Mouse (Mus musculus) cerebellum, adult (tissue): ENCODE results near the gene 2900092C05Rik.

Experiments
- ATAC-seq: cut with Nextera tagmentation; 2 replicates; pipeline ENCODE4 v1.9.2; 2017; ENCODE audit warnings: mild to moderate bottlenecking, moderate library complexity, mixed read lengths; ENCODE audit not compliant: insufficient number of reproducible peaks, low FRiP score, low TSS enrichment

Gene 2900092C05Rik

DNA sequence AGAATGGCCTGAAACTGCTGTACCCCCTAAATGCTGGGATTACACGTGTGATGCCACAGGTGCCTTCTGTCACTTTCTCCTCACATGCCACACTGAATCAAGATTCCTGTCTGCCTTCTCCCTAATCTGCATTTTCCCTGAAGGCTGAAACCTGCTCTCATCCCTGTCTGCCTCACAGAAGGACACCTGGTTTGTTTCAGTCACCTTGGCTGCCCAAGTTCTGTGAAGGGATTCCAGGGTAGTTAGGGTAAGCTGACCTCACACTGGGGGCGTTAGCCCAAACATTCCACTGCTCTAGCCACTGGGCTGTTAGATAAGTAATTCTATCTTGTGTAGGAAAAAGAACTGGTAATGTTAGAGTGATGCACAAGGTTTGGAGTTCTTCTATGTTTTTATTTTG lies at the start of gene 2900092C05Rik:
Gene 2900092C05Rik, plus strand, starts transcription at position 301 of the 400 bp plus-strand sequence.
- no peak for ATAC-seq

DNA sequence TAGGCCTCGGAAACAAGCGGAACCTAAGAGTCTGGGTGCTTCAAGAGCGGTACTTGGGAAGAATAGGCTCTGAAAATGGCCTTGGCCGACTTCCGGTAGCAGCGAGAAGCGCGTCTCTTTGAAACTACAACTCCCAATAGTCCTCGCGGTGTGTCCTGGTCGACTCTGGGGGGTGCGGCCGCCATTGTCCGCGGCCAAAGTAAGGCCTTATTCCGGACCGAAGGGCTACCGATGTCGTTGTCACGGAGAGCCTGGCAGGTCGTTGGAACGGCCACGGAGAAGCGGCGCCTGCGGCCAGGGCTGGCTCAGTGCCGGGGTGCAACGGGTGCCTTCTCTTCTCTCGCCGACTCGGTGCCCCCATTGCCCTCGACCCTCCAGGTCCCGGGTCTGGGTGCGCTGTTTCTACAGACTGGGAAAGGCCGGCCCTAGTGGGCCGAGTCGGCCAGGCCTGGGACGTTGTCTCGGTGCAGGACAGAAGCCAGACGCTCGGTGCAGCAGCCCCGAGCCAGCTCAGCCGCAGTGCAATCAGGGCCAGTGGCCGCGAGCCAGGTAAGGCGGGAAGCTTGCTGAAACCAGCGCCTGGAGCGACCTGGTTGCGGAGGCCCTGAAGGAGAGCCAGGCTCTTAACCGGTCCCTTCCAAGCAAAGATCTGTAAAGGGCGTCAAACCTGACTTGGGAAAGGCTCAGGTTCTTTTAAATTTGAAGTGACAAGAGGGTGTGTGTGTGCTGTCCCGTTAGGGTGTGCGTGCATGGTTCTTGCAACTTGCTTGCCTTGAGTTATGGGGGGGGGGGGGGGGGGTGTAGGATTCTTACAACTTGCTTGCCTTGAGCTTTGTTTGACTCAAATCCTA lies 33.9 kb upstream of the 2900092C05Rik start, which contains the start of gene Zfp606:
Gene Zfp606, plus strand, starts transcription at position 136 of the 851 bp plus-strand sequence.
- ATAC-seq = peak; percentile 98

GRCm38 (mm10) chr7:12479009-12479346 lies 33.3 kb upstream of the 2900092C05Rik start:
- ATAC-seq = no peak

DNA sequence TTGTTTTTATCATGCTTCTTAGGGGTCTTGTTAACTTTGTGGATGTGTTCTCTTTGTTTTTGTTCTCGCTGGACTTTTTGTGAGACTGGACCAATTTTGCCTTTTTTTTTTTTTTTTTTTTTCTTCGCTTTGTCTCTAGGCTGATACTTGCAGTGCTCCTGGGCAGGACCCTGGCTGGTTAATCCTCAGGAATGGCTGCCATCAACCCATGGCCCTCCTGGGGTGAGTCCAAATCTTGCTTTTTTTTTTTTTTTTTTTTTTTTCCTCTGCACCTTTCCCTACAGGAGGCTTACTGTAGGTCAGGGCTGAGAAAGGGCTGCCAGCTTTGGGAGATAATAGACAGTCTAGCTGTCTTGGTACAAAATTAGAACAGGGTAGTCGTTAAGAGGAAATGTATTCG lies 32.8 kb upstream of the 2900092C05Rik start:
- ATAC-seq = no peak

DNA sequence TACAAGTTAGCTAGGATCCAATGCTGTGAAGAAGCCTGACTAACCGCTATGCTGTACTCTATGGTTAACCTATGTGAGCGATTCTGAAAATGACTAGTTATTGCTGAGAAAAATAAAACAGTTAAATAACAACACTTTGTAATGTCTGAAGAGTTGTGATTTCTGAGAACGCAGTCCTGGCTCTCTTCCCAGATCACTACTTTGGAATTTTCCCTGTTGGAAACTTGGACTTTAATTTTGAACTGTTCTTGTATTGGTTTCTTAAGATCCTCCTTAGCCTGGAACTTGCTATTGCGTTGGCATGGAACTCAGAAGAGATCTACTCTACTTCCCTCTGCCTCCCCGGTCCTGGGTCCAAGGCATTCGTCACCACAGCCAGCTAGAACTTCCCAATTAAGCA lies 28.5 kb upstream of the 2900092C05Rik start:
- no peak for ATAC-seq

DNA sequence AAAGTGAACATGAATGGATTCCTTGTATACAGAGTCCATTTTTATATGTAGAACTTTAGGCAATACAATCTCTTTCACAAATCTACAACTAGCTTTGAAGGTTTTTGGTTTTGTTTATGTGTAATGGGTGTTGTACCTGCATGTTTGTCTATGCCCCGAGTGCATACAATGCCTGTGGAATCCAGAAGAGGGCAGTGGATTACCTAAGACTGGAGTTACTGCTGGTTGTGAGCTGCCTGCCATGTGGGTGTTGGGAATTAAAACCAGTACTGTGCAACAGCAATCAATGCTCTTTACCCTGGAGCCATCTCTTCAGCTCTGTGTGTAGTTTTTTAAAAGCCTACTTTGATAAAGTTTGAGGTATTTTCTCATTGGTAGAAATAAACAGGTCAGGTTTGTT lies 26.4 kb upstream of the 2900092C05Rik start:
- ATAC-seq = no peak

DNA sequence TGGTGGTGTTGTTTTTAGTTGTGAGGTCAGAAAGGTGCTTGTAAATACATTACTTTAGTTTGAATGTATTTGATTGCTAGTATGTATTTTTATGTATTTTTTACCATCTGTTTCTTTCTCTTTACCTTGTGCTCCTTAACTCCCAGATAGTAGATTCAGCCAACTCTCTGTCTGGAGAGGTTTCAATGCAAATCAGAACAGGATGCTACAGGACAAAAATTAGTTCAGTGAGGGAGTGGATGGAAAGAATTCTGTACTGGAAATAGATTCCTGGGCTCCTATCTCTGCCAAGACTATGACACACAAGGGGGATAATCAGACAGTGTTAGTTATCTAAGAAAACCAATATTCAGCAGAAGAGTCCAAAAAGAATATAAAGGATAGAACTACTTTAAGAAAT lies 25.6 kb upstream of the 2900092C05Rik start:
- no peak for ATAC-seq

- no peak for ATAC-seq
These were observed 1.4 kb upstream of the 2900092C05Rik start for GRCm38 (mm10) chr7:12510913-12511312.
